Mouse (Mus musculus) kidney, postnatal 10 days (tissue): Measurements from ENCODE around the gene Plpp2.

Experiments used
- DNase-seq: peaks from one replicate; pipeline ENCODE4 v3.0.0; 2021; ENCODE audit warnings: mixed read lengths

Gene Plpp2

GRCm38 (mm10) chr10:79527453-79527845 is 6.1 kb downstream of the Plpp2 start:
- DNase-seq: no peak

GRCm38 (mm10) chr10:79526661-79527452 is 6.7 kb downstream of the Plpp2 start:
- DNase-seq: no peak

- DNase-seq: no peak
Observed at GRCm38 (mm10) chr10:79525456-79526325, 7.9 kb downstream of the Plpp2 start.

- no peak for DNase-seq
Observed at GRCm38 (mm10) chr10:79524433-79524832, 9.2 kb downstream of the Plpp2 start.

- DNase-seq: no peak
Observed at GRCm38 (mm10) chr10:79506709-79507108, 26.9 kb downstream of the Plpp2 start.

GRCm38 (mm10) chr10:79502830-79503644 is 30.6 kb downstream of the Plpp2 start:
- DNase-seq: peak; percentile 13

- DNase-seq: no peak
Observed at GRCm38 (mm10) chr10:79496701-79497288, 36.8 kb downstream of the Plpp2 start.

GRCm38 (mm10) chr10:79495886-79496285 is 37.7 kb downstream of the Plpp2 start:
- DNase-seq: peak; percentile 22
